Mouse (Mus musculus) ES-E14 (cell line): Measurements from ENCODE around the gene Junb.

Experiments used
- CHD2 ChIP-seq: IDR thresholded peaks from 2 replicates; pipeline ENCODE4 v1.6.1; 2014; ENCODE audit warnings: mild to moderate bottlenecking, low read depth, low read length, inconsistent platforms
- HCFC1 ChIP-seq: IDR thresholded peaks from 2 replicates; pipeline ENCODE4 v1.6.1; 2012; ENCODE audit warnings: low read length, inconsistent platforms, borderline replicate concordance; ENCODE audit not compliant: insufficient read depth
- MAFK ChIP-seq: IDR thresholded peaks from 2 replicates; pipeline ENCODE4 v1.6.1; 2014; ENCODE audit warnings: mild to moderate bottlenecking, low read depth, low read length, inconsistent platforms; ENCODE audit not compliant: insufficient read depth
- ZC3H11A ChIP-seq: IDR thresholded peaks from 2 replicates; pipeline ENCODE4 v1.6.1; 2012; ENCODE audit warnings: low read depth, mild to moderate bottlenecking, inconsistent platforms, low read length, borderline replicate concordance
- ZNF384 ChIP-seq: IDR thresholded peaks from 2 replicates; pipeline ENCODE4 v1.6.1; 2012; ENCODE audit warnings: low read depth, low read length, inconsistent platforms

- no peak for TF ChIP-seq MAFK
- no peak for TF ChIP-seq ZC3H11A
- no peak for TF ChIP-seq ZNF384
- TF ChIP-seq HCFC1: no peak
- TF ChIP-seq CHD2: no peak
These were observed 11.9 kb downstream of the Junb start for GRCm38 (mm10) chr8:84966603-84967002.
